11 mouse cellular contexts compared by ENCODE assay signal in genomic region chr6:90807581-90807980, GRCm38 (mm10).
A peak's percentile ranks its signal among the peaks of the same experiment; 100 is the strongest.
DNase-seq lines count a peak whose midpoint lies in the region; ATAC-seq and TF ChIP-seq lines count a peak whose summit lies in the region.
"Had no signal": no experiment of that assay in that cellular context is flagged by ENCODE, and none has a peak within 500 bp of the region (broad histone marks: within the 10 kb centered on the region; RNA-seq: fewer than 3 reads in every experiment).

No protein-coding gene starts in this region.

- H3K4me1 ChIP-seq in forebrain, embryonic 15.5 days, result peaks cover 56% of the 10 kb centered on the region
- peaks cover 58% of the 10 kb centered on the region for H3K4me1 ChIP-seq in forebrain, embryonic 13.5 days
- H3K4me1 ChIP-seq in thymus, adult 2 months (replicated peaks; ENCODE audit: control insufficient read depth, insufficient read depth, low read length), result peaks cover 12% of the 10 kb centered on the region; the same call in 1 of the 2 replicates

- no peak for ATAC-seq in forebrain, embryonic 15.5 days (replicated peaks)
- no peak for ATAC-seq in forebrain, embryonic 13.5 days
- ATAC-seq in megakaryocyte progenitor cell, adult 5-6 weeks (replicated peaks; ENCODE audit: poor library complexity), result 0 out of 2 replicates have a peak, but pooled peaks have one; percentile 20

- no peaks in the 10 kb centered on the region for H3K27me3 ChIP-seq in forebrain, embryonic 15.5 days
- H3K27me3 ChIP-seq in forebrain, embryonic 13.5 days, result no peaks in the 10 kb centered on the region
- no peaks in the 10 kb centered on the region for H3K27me3 ChIP-seq in thymus, adult 2 months (ENCODE audit: control insufficient read depth, insufficient read depth, low read length)

- H3K9me3 ChIP-seq in forebrain, embryonic 15.5 days, result no peaks in the 10 kb centered on the region
- no peaks in the 10 kb centered on the region for H3K9me3 ChIP-seq in forebrain, embryonic 13.5 days (replicated peaks)
- H3K9me3 ChIP-seq: limb, embryonic 10.5 days had no signal

- peak; percentile 31 for DNase-seq in thymus, postnatal 14 days
- DNase-seq in thymus, adult 2 months, result no peak
- no peak for DNase-seq in right cerebral cortex, postnatal 25 days
- no peak for DNase-seq in retina, postnatal 1 day
- no peak for DNase-seq in layer of hippocampus, adult 8-10 months (ENCODE audit: low spot score in 2 of 2)
- DNase-seq: kidney, postnatal 10 days; lung, adult 2 months had no signal

- no peak overlapping the region for H3K9ac ChIP-seq in forebrain, embryonic 15.5 days (replicated peaks)
- H3K9ac ChIP-seq in forebrain, embryonic 13.5 days, result no peak overlapping the region; the same call in 1 of the 2 replicates

- H3K27ac ChIP-seq in forebrain, embryonic 15.5 days (replicated peaks), result no peak overlapping the region
- no peak overlapping the region for H3K27ac ChIP-seq in forebrain, embryonic 13.5 days
- H3K27ac ChIP-seq in thymus, adult 2 months (ENCODE audit: control insufficient read depth, insufficient read depth, low read length), result no peak overlapping the region
- H3K27ac ChIP-seq: limb, embryonic 10.5 days had no signal

- peak overlapping the region; percentile 50; the same call in 1 of the 2 replicates for H3K4me2 ChIP-seq in forebrain, embryonic 15.5 days (replicated peaks)
- no peak overlapping the region; the same call in 1 of the 2 replicates for H3K4me2 ChIP-seq in forebrain, embryonic 13.5 days

- 42% methylated on average over 2 of the region's 2 CpGs for WGBS in forebrain, embryonic 15.5 days
- WGBS in forebrain, embryonic 13.5 days, result 54% methylated on average over 2 of the region's 2 CpGs
- 13% methylated on average over 2 of the region's 2 CpGs for WGBS in thymus, adult 2 months

- TF ChIP-seq CTCF in thymus, adult 2 months (IDR thresholded peaks at IDR 0.05; ENCODE audit: borderline replicate concordance, control insufficient read depth, extremely low read depth, insufficient read depth, low read length, poor library complexity), result no peak

- no peak overlapping the region for H3K4me3 ChIP-seq in forebrain, embryonic 15.5 days
- H3K4me3 ChIP-seq in forebrain, embryonic 13.5 days, result no peak overlapping the region
- H3K4me3 ChIP-seq in thymus, adult 2 months (ENCODE audit: control insufficient read depth, insufficient read depth, low read length), result no peak overlapping the region
- H3K4me3 ChIP-seq: limb, embryonic 10.5 days had no signal

- no peak for TF ChIP-seq POLR2A in thymus, adult 2 months (IDR thresholded peaks at IDR 0.05; ENCODE audit: control insufficient read depth, extremely low read depth, insufficient read depth, low read length, poor library complexity)

- H3K36me3 ChIP-seq in forebrain, embryonic 15.5 days, result no peaks in the 10 kb centered on the region
- no peaks in the 10 kb centered on the region for H3K36me3 ChIP-seq in forebrain, embryonic 13.5 days (ENCODE audit: poor library complexity, severe bottlenecking)
- no peaks in the 10 kb centered on the region for H3K36me3 ChIP-seq in thymus, adult 2 months (ENCODE audit: control insufficient read depth, insufficient read depth, low read length)
- H3K36me3 ChIP-seq: limb, embryonic 10.5 days had no signal
